Mouse (Mus musculus) gastrocnemius, postnatal 14 days (tissue): ENCODE data around the gene Tns1. TPM values are rescaled to one million over a fixed set of nuclear protein-coding genes. Genes with fewer than 3 reads are reported as not detected.

Experiments
- DNase-seq: peaks from one replicate; pipeline ENCODE4 v3.0.0; 2021; ENCODE audit warnings: mixed read lengths
- intact Hi-C: fragments of 180-260 bp; cut with DNase I; formaldehyde crosslinking; loops from one replicate; pipeline ENCODE4 v1.15.1; 2025; ENCODE audit warnings: low total_unique reads
- total RNA-seq, 2 experiments: library from RNA; stranded (reverse); gene quantifications; 2 replicates each; pipeline ENCODE4 v1.2.3; 2021

Gene Tns1
- total RNA-seq, 2 experiments from 2014 or later, result 176 to 217 TPM

GRCm38 (mm10) chr1:74043584-74044105 lies 80.6 kb downstream of the Tns1 start:
- intact Hi-C loops, result no loop called here
- no peak for DNase-seq

GRCm38 (mm10) chr1:74042711-74043467 lies 81.4 kb downstream of the Tns1 start:
- no peak for DNase-seq
- intact Hi-C loops, result no loop called here

DNA sequence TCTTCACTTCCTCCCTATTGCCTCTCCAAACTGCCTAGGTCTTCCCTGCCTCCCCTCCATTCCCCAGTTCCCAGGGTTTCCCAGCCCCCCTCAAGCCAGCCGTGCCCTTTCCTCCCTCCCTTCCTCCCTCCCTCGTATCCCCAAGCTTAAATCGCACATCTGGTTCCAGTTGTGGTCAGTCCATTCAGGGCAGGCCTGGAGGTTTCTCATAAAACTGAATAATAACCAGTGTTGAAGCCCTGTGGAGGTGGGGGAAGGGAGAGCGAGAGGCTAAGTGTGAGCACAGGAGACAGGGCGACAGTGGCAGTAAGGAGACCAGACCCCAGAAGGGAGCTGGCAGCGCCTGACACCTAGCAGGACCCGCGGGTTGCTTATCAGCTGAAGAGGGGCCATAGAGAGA lies 82.6 kb downstream of the Tns1 start:
- DNase-seq, result no peak
- intact Hi-C loops, result no loop called here

DNA sequence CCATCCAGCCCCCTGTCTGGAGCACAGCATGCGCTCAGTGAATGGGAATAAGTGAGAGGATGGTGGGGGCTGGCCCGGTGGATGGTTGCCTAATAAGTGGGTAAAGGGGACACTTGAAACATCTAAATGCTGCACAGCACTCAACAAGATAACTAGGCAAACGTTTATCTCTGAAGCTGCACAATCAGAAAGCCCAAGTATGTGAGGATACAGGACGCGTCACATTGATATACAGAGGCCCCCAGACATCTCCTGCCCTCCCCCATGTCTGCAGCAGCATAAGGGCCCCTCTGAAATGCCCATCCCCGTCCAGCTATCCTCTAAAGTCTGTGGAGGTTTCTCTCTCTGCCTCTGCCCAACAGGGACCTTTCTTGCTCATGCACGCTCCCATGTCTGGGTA lies 83.1 kb downstream of the Tns1 start:
- DNase-seq, result no peak
- intact Hi-C loops, result no loop called here

DNA sequence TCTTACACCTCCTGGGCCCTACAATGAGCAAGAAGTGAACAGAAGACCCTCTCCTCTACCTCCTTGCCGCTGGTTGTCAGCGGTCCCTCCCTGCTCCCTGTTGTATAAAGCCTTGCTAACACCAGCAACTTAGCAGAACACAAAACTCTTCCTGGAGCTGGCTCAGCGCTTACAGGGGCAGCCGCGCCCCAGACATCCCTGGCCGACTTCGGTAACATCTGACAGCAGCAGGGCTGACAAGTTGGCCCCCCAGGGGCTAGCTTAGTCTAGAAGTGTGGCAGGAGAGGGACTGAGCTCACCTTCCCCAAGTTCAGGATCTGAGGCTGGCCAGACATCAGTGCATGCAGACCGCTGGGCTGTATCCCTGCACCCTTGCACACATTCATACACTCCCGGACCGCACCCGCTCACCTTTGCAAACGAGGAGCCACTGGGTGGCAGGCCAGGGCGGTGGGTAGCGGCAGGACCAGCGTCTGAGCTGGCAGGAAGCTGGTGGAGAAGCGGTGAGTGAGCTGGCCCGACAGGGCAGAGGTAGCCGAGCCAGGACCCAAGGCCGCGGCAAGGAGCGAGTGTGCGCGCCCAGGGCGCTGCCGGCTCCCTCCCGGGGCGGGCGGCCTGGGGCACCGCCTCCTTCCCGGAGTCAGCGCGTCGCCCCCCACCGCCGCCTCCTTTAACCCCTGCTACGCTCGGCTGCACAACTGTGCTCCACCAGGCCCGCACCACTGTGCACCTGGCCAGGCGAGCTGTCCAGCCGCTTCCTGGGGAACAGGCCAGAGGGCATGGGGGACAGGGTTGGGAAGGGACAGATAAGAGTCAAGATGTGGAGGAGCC lies 87.5 kb downstream of the Tns1 start:
- peak; percentile 64 for DNase-seq
- intact Hi-C loops, result loop anchor here (5.0 kb wide), 1 partner anchor 36 kb away; no protein-coding TSS in a partner anchor

DNA sequence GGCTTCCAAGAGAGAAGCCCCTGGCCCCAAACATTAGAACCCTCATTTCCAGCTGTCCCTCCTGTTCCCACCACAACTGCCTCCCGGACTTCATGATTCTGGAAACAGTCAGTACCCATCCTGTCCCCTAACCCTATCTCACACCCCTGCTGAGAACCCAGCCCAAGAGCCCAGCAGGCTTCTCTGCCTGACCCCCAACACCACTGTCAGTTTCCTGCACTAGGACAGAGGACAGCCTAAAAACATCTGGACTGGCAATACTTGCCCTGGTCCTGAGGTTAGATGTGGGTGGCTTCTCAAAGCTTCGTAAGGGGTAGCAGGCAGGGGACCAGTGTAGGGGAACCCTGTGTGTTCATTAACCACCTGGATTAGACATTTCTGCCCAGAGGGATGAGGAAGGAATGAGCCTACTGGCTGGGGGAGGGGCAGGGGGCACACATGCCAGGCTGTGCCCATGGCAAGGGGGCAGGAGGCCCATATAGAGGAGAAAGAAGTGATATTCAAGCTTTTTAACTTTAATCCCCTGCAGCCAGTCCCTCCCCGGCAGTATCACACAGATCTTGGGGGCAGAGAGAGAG lies 88.2 kb downstream of the Tns1 start:
- intact Hi-C loops, result loop anchor here (5.0 kb wide), 1 partner anchor 36 kb away; no protein-coding TSS in a partner anchor
- DNase-seq, result no peak

DNA sequence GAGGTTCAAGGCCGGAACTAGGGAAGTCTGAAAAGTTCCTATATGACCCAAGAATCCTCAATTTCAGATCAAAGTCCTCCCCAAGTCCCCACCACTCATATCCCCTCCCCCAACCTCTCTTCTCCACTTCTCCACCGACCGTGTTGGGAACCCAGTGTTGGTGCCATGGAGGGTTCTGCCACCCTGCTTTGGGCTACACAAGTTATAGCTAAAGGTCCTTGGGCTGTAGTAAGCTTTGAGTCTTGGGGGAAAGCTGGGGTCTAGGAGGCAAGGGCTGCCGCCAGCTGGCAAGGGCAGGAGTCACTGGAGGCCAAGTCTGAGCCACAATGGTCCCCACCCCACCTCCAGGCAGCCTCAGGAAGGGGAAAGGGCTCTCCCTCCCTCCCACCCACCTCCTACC lies 88.8 kb downstream of the Tns1 start:
- intact Hi-C loops, result loop anchor here (5.0 kb wide), 1 partner anchor 37 kb away; no protein-coding TSS in a partner anchor

GRCm38 (mm10) chr1:74034736-74035135 lies 89.5 kb downstream of the Tns1 start:
- intact Hi-C loops, result loop anchor here (5.0 kb wide), 1 partner anchor 38 kb away; no protein-coding TSS in a partner anchor
- no peak for DNase-seq

More for the DNA sequence above, 88.8 kb downstream of the Tns1 start:
- no peak for DNase-seq

GRCm38 (mm10) chr1:74034211-74034610 lies 90.0 kb downstream of the Tns1 start:
- no peak for DNase-seq
- intact Hi-C loops, result no loop called here

GRCm38 (mm10) chr1:74033407-74033806 lies 90.8 kb downstream of the Tns1 start:
- no peak for DNase-seq
- intact Hi-C loops, result no loop called here

GRCm38 (mm10) chr1:74032966-74033365 lies 91.3 kb downstream of the Tns1 start:
- DNase-seq, result no peak
- intact Hi-C loops, result no loop called here

DNA sequence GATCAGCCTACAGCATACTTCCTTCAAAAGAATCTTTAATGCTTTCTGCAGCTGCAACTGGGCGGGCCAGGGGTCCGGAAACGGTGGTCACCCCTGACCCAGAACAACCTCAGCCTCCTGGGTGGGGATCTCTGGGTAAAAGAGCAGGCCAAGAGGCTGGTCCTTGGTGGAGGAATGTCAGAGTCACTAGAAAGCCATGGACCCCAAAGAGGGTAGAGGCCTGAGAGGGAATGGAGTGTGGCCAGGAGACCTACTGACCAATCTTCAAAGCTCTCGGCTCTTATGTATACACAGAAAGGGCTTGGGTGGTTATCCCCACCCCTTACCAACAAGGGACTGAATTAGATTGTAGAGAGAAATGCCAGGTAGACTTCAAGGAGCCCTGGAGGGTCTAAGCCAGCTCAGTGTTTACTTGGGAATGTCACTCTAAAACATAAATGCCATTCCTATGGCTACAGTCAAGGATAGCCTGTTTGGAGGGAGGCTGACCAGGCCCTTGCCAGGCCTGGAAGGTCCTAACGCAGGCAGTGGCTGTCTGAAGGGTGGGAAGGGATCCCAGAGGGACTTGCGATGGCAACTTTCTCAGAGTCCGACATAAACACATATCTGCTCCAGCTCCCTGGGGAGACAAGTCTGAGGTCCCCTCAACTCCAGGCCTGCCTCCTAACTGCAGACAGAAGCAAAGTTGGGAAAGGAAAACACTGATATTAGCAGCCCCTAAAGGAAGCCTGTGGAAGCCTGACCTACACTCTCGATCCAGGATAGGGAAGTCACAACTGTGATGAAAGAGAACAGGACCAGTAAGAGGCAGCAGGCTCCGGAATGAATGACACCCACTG lies 92.3 kb downstream of the Tns1 start:
- no peak for DNase-seq
- intact Hi-C loops, result no loop called here

DNA sequence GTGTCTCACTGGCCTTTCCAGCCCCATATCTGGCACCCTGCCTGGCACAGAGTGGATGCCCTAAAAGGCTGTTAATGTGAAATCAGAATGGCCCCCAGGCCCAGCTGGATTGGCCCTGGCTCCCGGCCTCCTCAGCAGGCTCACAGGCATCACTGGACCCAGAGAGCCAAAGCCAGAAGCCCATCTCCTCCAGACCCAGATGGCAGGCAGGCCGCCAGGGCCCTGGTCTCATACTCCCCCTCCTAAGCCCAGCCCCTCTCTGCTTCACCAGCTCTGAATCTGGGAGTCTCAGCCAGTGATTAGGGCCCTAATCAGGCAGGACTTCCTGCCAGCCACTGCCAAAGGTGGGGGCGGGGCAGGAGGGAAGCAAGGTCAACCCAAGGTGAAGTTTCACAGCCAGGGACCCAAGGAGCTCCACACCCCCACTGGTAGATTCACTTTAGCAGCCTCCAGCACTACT lies 93.3 kb downstream of the Tns1 start:
- intact Hi-C loops, result no loop called here
- DNase-seq, result peak; percentile 67

GRCm38 (mm10) chr1:74030285-74030684 lies 94.0 kb downstream of the Tns1 start:
- DNase-seq, result no peak
- intact Hi-C loops, result no loop called here

- no peak for DNase-seq
- intact Hi-C loops, result no loop called here
Observed at GRCm38 (mm10) chr1:74029669-74030068, 94.6 kb downstream of the Tns1 start.

GRCm38 (mm10) chr1:74028881-74029266 lies 95.4 kb downstream of the Tns1 start:
- peak; percentile 68 for DNase-seq
- intact Hi-C loops, result no loop called here

DNA sequence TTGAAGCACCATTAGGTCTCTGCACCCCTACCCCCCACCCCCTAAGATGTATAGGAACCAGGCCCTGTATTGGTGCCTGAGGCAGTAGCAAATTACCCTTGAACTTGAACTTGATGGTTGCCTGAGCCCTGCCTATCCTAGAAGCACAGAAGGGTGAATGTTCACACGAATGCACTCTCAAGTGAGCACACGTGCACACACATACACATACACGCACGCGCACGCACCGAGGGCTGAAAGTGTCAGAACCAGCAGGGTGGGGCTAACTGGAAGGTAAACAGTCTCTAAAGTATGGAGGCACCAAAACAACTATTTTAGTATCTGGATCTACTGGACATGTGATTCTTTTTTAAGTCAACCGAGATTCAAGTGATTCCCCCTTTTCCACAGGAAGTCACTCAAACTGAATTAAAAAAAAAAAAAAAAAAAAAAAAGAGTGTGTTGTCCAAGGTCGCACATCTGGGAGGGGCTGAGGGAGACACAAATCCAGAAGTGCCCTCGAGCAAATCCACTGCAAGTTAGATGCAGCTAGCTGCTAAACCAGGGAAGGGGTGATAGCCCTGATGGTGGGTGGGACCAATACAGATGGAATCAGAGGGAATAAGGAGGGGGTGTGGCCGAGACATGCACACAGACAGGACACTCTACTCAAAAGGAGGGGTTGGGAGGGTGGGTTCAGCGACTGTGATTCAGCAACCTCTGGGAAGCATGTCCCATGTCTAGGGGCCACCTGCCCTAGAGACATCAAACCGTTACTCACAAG lies 96.0 kb downstream of the Tns1 start:
- no peak for DNase-seq
- intact Hi-C loops, result no loop called here

GRCm38 (mm10) chr1:74027559-74028091 lies 96.6 kb downstream of the Tns1 start:
- intact Hi-C loops, result no loop called here
- DNase-seq, result peak; percentile 72
